Mouse (Mus musculus) thymus, adult 2 months (tissue): ENCODE measurements around the gene Abhd10. TPM values are rescaled to one million over a fixed set of nuclear protein-coding genes. Genes with fewer than 3 reads are reported as not detected.

Experiments
- DNase-seq: peaks from one replicate; pipeline ENCODE4 v3.0.0; 2021
- H3K27ac ChIP-seq: fragments of 200-500 bp; 2 replicates; pipeline ENCODE4 v1.5.1; 2012; ENCODE audit warnings: low read length, control low read depth; ENCODE audit not compliant: control insufficient read depth, insufficient read depth
- H3K27me3 ChIP-seq: fragments of 200-500 bp; 2 replicates; pipeline ENCODE4 v1.6.1; 2012; ENCODE audit warnings: mild to moderate bottlenecking, low read length, moderate library complexity, mixed read lengths; ENCODE audit not compliant: control insufficient read depth, insufficient read depth
- H3K36me3 ChIP-seq: fragments of 200-500 bp; 2 replicates; pipeline ENCODE4 v1.6.1; 2012; ENCODE audit warnings: mild to moderate bottlenecking, low read length, moderate library complexity; ENCODE audit not compliant: control insufficient read depth, insufficient read depth
- H3K4me1 ChIP-seq: fragments of 200-500 bp; replicated peaks from 2 replicates; pipeline ENCODE4 v1.6.1; 2012; ENCODE audit warnings: low read length; ENCODE audit not compliant: control insufficient read depth, insufficient read depth
- H3K4me3 ChIP-seq: fragments of 200-500 bp; 2 replicates; pipeline ENCODE4 v1.5.1; 2012; ENCODE audit warnings: mild to moderate bottlenecking, low read length, control low read depth, moderate library complexity; ENCODE audit not compliant: control insufficient read depth, insufficient read depth
- CTCF ChIP-seq: fragments of 200-500 bp; IDR thresholded peaks from 2 replicates; pipeline ENCODE4 v1.5.1; 2012; ENCODE audit warnings: mild to moderate bottlenecking, control low read depth, low read length, moderate library complexity, borderline replicate concordance; ENCODE audit not compliant: control insufficient read depth, poor library complexity, insufficient read depth; ENCODE audit errors: extremely low read depth
- POLR2A ChIP-seq: fragments of 200-500 bp; IDR thresholded peaks from 2 replicates; pipeline ENCODE4 v1.6.1; 2012; ENCODE audit warnings: mild to moderate bottlenecking, low read length, control low read depth, moderate library complexity; ENCODE audit not compliant: control insufficient read depth, poor library complexity, insufficient read depth; ENCODE audit errors: extremely low read depth
- WGBS: fragments of 180-500 bp; shearing (Covaris S2); methylation state at CpG from one replicate; pipeline ENCODE4 v1.1.7; 2018; 5-methylcytosine and 5-hydroxymethylcytosine counted together
- polyA plus RNA-seq: library from polyadenylated mRNA; depleted of rRNA; stranded (reverse); fragments of >200 nt; gene quantifications from 2 replicates; pipeline ENCODE4 v1.2.3, GENCODE M21; 2012; rRNA removed

The Abhd10 gene
- 10.4 and 11.4 TPM in 2 replicates for polyA plus RNA-seq

DNA sequence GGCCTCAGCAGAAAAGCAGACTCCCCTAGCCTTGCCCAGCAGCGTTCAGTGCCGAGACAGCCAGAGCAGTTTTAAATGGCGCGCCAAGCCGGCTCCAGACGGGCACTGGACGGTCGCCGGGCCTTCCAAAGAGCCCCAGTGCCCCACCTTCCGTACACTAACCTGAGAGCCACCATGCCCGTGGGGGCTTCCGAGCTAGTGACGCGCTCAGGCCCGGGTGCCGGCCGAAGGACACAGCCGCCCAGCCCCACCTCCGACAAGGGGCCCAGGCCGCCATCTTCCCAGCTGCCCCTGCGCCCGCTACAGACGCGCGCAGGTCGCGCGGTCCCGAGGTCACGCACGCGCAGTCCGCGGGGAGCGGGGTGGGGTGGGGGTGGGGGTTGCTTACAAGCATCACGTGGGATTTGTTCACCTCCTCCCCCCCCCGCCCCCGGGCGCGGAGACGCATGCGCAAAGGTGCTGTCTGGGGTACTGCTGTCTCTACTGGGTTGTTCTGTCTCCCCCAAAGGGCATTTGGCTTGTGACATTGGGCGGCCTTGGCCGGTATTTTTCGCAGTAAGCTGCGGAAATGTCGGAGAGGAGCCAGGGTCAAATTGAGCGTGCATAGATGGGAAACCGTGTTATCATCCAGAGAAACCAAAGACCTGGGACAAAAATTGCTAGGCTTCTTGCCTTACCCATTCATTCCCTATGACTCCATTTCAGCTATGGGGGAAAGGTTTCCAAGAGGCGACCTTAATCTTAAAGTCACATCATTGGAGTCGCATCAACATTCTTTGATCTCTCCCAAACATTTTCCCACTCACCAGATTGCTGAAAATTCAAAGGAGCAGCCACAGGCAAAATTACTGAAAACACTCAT is at the start of gene Abhd10:
TSS of gene Abhd10 (minus strand) at position 341 of the 862 bp plus-strand sequence.
- WGBS, result under 1% methylated on average over 51 of the region's 51 CpGs
- TF ChIP-seq POLR2A (peak; percentile 95), CTCF (0 out of 2 replicates have a peak, but pooled peaks have one; percentile 31)
- DNase-seq, result peak; percentile 95
- Histone ChIP-seq H3K27me3 (no peaks in the 10 kb centered on the region), H3K36me3 (no peaks in the 10 kb centered on the region), H3K4me1 (0 out of 2 replicates have a peak, but pooled peaks cover 2% of the 10 kb centered on the region), H3K27ac (no peak within 1 kb of the TSS), H3K4me3 (peak within 1 kb of the TSS; percentile 95)

DNA sequence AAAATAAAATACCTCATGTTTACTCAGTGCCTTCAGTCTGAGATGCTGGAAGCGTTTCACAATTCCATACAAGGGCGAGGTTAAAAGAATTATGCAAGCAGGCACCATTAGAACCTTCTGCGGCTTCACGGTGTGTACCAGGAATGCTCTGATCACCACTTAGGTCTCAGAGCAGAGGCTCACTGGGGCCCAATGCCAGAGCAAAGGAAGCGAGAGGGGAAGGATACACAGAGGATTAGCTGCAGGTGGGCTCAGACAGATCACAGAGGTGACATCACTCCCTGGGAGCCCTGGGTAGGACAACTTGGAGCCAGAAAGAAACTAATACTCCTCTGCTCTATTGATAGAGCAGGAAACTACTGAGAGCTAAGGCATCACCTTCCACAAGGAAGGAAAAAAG is 48.5 kb upstream of the Abhd10 start:
- H3K36me3 ChIP-seq, result no peaks in the 10 kb centered on the region
- peaks cover 8% of the 10 kb centered on the region for H3K4me1 ChIP-seq
- TF ChIP-seq POLR2A (no peak), CTCF (no peak)
- WGBS, result 94% methylated on average over 5 of the region's 5 CpGs
- H3K27me3 ChIP-seq, result no peaks in the 10 kb centered on the region
- no peak for DNase-seq
- no peak overlapping the region for H3K4me3 ChIP-seq
- no peak overlapping the region for H3K27ac ChIP-seq

DNA sequence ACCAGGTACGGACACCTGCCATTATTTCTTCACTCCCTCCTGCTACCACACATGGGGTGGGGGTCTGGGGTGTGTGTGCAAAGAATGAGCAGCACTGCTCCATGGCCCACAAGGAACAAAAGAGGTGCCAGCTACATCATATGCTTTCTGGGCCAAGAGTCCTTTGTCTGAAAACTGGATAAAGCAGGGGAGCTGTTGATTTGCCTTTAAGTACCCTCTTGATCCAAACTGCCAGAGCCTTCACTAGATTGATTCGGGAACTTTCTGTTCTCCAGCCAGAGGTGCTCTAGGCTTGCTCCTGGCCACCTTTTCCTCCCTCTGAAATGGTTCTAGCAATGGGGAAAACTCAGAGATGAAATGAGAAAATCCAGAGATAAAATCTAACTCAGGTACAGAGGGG is 46.6 kb upstream of the Abhd10 start:
- Histone ChIP-seq H3K27me3 (no peaks in the 10 kb centered on the region), H3K4me3 (no peak overlapping the region), H3K4me1 (peaks cover 6% of the 10 kb centered on the region), H3K27ac (no peak overlapping the region), H3K36me3 (no peaks in the 10 kb centered on the region)
- DNase-seq, result no peak
- TF ChIP-seq CTCF, result no peak
- TF ChIP-seq POLR2A, result no peak
- WGBS, result 85% methylated on average over 2 of the region's 2 CpGs

DNA sequence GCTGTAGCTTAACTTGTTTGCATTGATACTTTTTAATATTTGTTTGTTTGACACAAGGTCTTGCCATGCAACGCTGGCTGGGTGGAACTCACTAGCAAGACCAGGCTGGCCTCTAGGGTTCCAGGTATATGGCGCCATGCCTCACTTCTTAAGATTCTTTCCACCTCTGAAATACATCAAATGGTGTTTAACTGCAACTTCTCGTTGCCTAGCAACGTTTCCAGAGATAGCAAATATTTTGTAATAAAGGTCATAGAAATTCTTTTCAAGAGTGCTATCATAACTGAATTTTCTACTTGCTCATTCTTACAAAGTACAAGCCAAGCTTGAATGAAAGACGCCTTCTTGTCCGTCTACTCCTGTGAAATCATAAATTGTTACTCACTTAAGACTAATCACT is 44.9 kb upstream of the Abhd10 start:
- Histone ChIP-seq H3K4me1 (peaks cover 6% of the 10 kb centered on the region), H3K4me3 (no peak overlapping the region), H3K27me3 (no peaks in the 10 kb centered on the region), H3K27ac (no peak overlapping the region), H3K36me3 (no peaks in the 10 kb centered on the region)
- 95% methylated on average over 6 of the region's 6 CpGs for WGBS
- no peak for DNase-seq
- TF ChIP-seq POLR2A (no peak), CTCF (no peak)

- Histone ChIP-seq H3K36me3 (no peaks in the 10 kb centered on the region), H3K27me3 (no peaks in the 10 kb centered on the region), H3K27ac (no peak overlapping the region), H3K4me3 (no peak overlapping the region), H3K4me1 (peaks cover 6% of the 10 kb centered on the region)
- peak; percentile 32 for DNase-seq
- WGBS, result 19% methylated on average over 8 of the region's 8 CpGs
- no peak for TF ChIP-seq POLR2A
- TF ChIP-seq CTCF, result no peak
Observed at GRCm38 (mm10) chr16:45786639-45787038, 43.9 kb upstream of the Abhd10 start.

GRCm38 (mm10) chr16:45780001-45780400 is 37.2 kb upstream of the Abhd10 start:
- Histone ChIP-seq H3K36me3 (no peaks in the 10 kb centered on the region), H3K27ac (no peak overlapping the region)

GRCm38 (mm10) chr16:45774813-45775212 is 32.1 kb upstream of the Abhd10 start:
- no peaks in the 10 kb centered on the region for H3K4me1 ChIP-seq
- no peaks in the 10 kb centered on the region for H3K36me3 ChIP-seq
- no peak overlapping the region for H3K4me3 ChIP-seq
- no peak for DNase-seq
- 97% methylated on average over 5 of the region's 5 CpGs for WGBS
- no peak for TF ChIP-seq POLR2A
- TF ChIP-seq CTCF, result no peak
- H3K27ac ChIP-seq, result no peak overlapping the region
- no peaks in the 10 kb centered on the region for H3K27me3 ChIP-seq

More at GRCm38 (mm10) chr16:45780001-45780400, 37.2 kb upstream of the Abhd10 start:
- 52% methylated on average over 6 of the region's 6 CpGs for WGBS
- Histone ChIP-seq H3K27me3 (no peaks in the 10 kb centered on the region), H3K4me3 (no peak overlapping the region), H3K4me1 (no peaks in the 10 kb centered on the region)
- TF ChIP-seq POLR2A, result no peak
- no peak for TF ChIP-seq CTCF
- DNase-seq, result no peak
